Mouse (Mus musculus): Measurements from ENCODE around the gene Hs3st5.

DNA sequence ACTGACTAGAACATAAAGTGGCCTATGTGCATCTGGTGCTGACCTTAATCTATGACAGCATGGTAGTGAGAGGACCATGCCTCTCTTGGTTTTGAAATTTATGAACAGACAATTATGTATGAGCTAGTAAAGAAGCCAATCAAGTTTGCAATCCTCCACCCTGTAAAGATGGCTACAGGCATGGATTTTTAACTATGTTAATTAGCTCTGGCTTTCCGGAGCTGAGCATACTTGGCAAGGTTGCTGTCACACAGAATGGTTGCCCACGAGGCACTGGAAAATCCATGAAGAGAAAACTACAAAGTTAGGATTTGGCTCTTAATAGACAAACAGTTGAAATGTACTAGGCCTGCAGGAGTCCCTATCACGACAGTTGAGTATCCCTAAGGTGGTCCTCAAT is 322.5 kb downstream of the Hs3st5 start:
- TF ChIP-seq CTCF (IDR thresholded peaks at IDR 0.05; ENCODE audit: control insufficient read depth, insufficient read depth, low read length) (no peak), POLR2A (IDR thresholded peaks at IDR 0.05; ENCODE audit: borderline replicate concordance, control insufficient read depth, low read depth, low read length) (no peak)

Measured in bone marrow, adult 2 months (tissue).